Mouse (Mus musculus) G1E (cell line): Measurements from ENCODE around the gene Plekhm2. TPM values are rescaled to one million over a fixed set of nuclear protein-coding genes. Genes with fewer than 3 reads are reported as not detected.

Experiments
- ATAC-seq: 2 replicates; pipeline ENCODE4 v1.8.0; 2016; ENCODE audit warnings: mild to moderate bottlenecking; ENCODE audit not compliant: insufficient number of reproducible peaks, poor library complexity, low FRiP score, severe bottlenecking; ENCODE audit errors: extremely low read depth
- DNase-seq: peaks from one replicate; pipeline ENCODE4 v3.0.0; 2012; ENCODE audit warnings: low spot score
- H3K27me3 ChIP-seq: 2 replicates; pipeline ENCODE4 v1.6.1; 2012; ENCODE audit warnings: mild to moderate bottlenecking, low read length, inconsistent platforms; ENCODE audit not compliant: insufficient read depth
- H3K36me3 ChIP-seq: replicated peaks from 2 replicates; pipeline ENCODE3; 2012; ENCODE audit warnings: mild to moderate bottlenecking, inconsistent platforms
- H3K4me1 ChIP-seq: 2 replicates; pipeline ENCODE4 v1.6.1; 2012; ENCODE audit warnings: low read depth, low read length, inconsistent platforms, mixed read lengths; ENCODE audit not compliant: insufficient read depth
- H3K4me3 ChIP-seq: 2 replicates; pipeline ENCODE4 v1.5.1; 2012; ENCODE audit warnings: low read depth, mild to moderate bottlenecking, inconsistent platforms, low read length, moderate library complexity, mixed read lengths
- H3K9me3 ChIP-seq: replicated peaks from 2 replicates; pipeline ENCODE4 v1.6.1; 2012; ENCODE audit warnings: inconsistent platforms
- CTCF ChIP-seq: IDR thresholded peaks from 2 replicates; pipeline ENCODE4 v1.5.1; 2012; ENCODE audit warnings: low read depth, low read length, inconsistent platforms, mixed read lengths
- GATA1 ChIP-seq: IDR thresholded peaks from 2 replicates; pipeline ENCODE4 v1.6.1; 2012; ENCODE audit warnings: borderline replicate concordance, low read length, inconsistent platforms, mixed read lengths
- GATA2 ChIP-seq: IDR thresholded peaks from 2 replicates; pipeline ENCODE4 v1.6.1; 2012; ENCODE audit warnings: low read depth, low read length, inconsistent platforms, borderline replicate concordance
- POLR2AphosphoS5 ChIP-seq: IDR thresholded peaks from 2 replicates; pipeline ENCODE4 v1.6.1; 2012; ENCODE audit warnings: low read depth, low read length, inconsistent platforms; ENCODE audit not compliant: insufficient replicate concordance
- TAL1 ChIP-seq: conservative IDR thresholded peaks from 2 replicates; pipeline ENCODE4 v1.6.1; 2012; ENCODE audit warnings: low read depth, low read length, inconsistent platforms, mixed read lengths
- polyA plus RNA-seq: library from polyadenylated mRNA; stranded (reverse); fragments of >175 nt; gene quantifications from 2 replicates; pipeline ENCODE4 v1.2.3, GENCODE M21; 2012
- total RNA-seq, 2 experiments: library from RNA; stranded (forward) in 1 of 2; stranded (reverse) in 1 of 2; fragments of 200-1000 nt in 1 of 2; fragments of >200 nt in 1 of 2; fragmentation: Nextera tagmentation in 1 of 2; gene quantifications; 2 replicates each; pipeline ENCODE4 v1.2.3; 2014 to 2017

Gene Plekhm2
- total and polyA plus RNA-seq, 3 experiments = 8.3 to 29.0 (median 20.0) TPM

GRCm38 (mm10) chr4:141614946-141615345 is 49.8 kb downstream of the Plekhm2 start:
- no peak for DNase-seq
- no peaks in the 10 kb centered on the region for H3K9me3 ChIP-seq
- H3K4me3 ChIP-seq = no peak overlapping the region
- H3K4me1 ChIP-seq = peaks cover 18% of the 10 kb centered on the region
- no peak for TF ChIP-seq POLR2AphosphoS5
- TF ChIP-seq CTCF = no peak
- TF ChIP-seq GATA2 = no peak
- TF ChIP-seq GATA1 = no peak
- TF ChIP-seq TAL1 = no peak
- no peaks in the 10 kb centered on the region for H3K36me3 ChIP-seq
- ATAC-seq = no peak
- H3K27me3 ChIP-seq = peaks cover 57% of the 10 kb centered on the region

DNA sequence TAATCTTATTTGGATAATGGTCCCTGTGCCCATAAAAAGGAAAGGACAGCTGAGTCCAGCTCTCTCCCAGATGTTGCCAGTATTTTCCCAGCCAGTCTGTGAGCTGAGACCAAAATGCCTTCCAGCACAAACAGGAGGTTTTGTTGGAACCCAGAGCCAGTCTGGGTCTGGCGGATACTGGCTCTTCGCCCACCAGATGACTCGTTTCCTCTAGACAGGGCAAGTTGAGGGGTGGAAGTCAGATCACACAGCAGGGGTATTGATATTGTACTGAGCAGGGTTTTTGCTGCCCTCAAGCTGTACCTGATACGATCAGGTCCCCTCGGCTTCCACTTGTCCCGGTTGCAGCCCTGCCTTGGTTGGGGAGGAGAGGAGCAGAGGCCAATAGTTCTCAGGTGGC is 55.2 kb downstream of the Plekhm2 start:
- ATAC-seq = no peak
- Histone ChIP-seq H3K27me3 (peaks cover 40% of the 10 kb centered on the region), H3K9me3 (no peaks in the 10 kb centered on the region; the same call in 1 of the 2 replicates)

DNA sequence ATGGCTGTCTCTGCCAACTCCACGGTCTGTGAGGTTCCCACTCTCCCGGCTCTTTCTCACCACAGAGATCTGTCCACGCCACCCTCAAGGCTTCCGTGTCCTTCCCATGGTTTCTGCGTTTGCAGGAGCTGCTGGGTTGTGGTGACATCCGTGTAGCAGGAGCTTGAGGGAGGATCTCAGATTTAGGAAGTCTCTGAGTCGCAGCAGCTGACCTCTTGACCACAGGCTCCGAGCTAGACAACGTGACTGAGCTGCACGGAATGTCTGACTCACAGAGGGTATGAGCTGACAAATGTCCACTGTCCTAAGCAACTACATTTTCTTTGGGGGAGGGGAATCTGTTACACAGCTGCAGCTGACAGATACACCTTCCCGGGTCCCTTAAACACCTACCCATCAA is 58.8 kb downstream of the Plekhm2 start, which contains the start of gene Fblim1:
Gene Fblim1 (minus strand): TSS at position 236 of the 400 bp plus-strand sequence.
- DNase-seq = no peak
- Histone ChIP-seq H3K4me1 (no peaks in the 10 kb centered on the region), H3K9me3 (no peaks in the 10 kb centered on the region; the same call in 1 of the 2 replicates), H3K36me3 (no peaks in the 10 kb centered on the region), H3K27me3 (peaks cover 46% of the 10 kb centered on the region), H3K4me3 (no peak within 1 kb of the TSS)
- ATAC-seq = no peak
- no peak for TF ChIP-seq TAL1
- no peak for TF ChIP-seq GATA2

More for the DNA sequence above, 55.2 kb downstream of the Plekhm2 start:
- Histone ChIP-seq H3K4me3 (no peak overlapping the region), H3K4me1 (no peaks in the 10 kb centered on the region), H3K36me3 (no peaks in the 10 kb centered on the region)
- no peak for DNase-seq
- TF ChIP-seq POLR2AphosphoS5 = no peak
- TF ChIP-seq TAL1 = no peak
- TF ChIP-seq CTCF = no peak
- TF ChIP-seq GATA2 = no peak
- no peak for TF ChIP-seq GATA1

- TF ChIP-seq POLR2AphosphoS5 (no peak), CTCF (no peak)
- Histone ChIP-seq H3K36me3 (no peaks in the 10 kb centered on the region), H3K27me3 (peaks cover 47% of the 10 kb centered on the region), H3K4me3 (no peak overlapping the region), H3K4me1 (no peaks in the 10 kb centered on the region), H3K9me3 (no peaks in the 10 kb centered on the region; the same call in 1 of the 2 replicates)
- ATAC-seq = no peak
- no peak for DNase-seq
These were observed 59.3 kb downstream of the Plekhm2 start for GRCm38 (mm10) chr4:141605421-141605820.

DNA sequence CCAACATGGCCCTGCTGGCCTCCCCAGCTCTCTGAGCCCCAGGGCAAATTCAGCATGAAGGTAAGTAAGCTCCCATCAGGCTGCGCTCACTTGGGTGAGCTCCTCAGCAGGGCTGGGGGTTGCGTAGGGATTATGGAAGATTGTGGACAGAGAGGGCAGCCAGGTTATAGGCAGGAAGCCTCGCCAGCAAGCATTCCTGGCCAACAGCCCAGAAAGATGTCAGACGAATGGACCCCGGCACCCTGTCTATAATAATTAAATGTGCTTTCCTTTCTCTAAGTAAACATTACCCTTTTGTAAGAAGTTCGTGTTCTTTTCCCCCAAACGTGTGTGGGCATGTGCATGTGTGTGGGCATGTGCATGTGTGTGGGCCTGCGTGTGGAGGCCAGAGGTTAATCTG is 60.2 kb downstream of the Plekhm2 start:
- DNase-seq (no peak), ATAC-seq (no peak)
- H3K36me3 ChIP-seq = no peaks in the 10 kb centered on the region
- H3K27me3 ChIP-seq = peaks cover 47% of the 10 kb centered on the region
- H3K9me3 ChIP-seq = no peaks in the 10 kb centered on the region; the same call in 1 of the 2 replicates
- no peak overlapping the region for H3K4me3 ChIP-seq
- no peaks in the 10 kb centered on the region for H3K4me1 ChIP-seq
- TF ChIP-seq GATA2 = no peak
- TF ChIP-seq CTCF = no peak
- TF ChIP-seq POLR2AphosphoS5 = no peak
- TF ChIP-seq GATA1 = no peak
- no peak for TF ChIP-seq TAL1

GRCm38 (mm10) chr4:141603921-141604320 is 60.8 kb downstream of the Plekhm2 start:
- Histone ChIP-seq H3K27me3 (peaks cover 49% of the 10 kb centered on the region), H3K4me1 (no peaks in the 10 kb centered on the region)

More at GRCm38 (mm10) chr4:141603921-141604320, 60.8 kb downstream of the Plekhm2 start:
- Histone ChIP-seq H3K36me3 (no peaks in the 10 kb centered on the region), H3K9me3 (no peaks in the 10 kb centered on the region; the same call in 1 of the 2 replicates), H3K4me3 (no peak overlapping the region)
- ATAC-seq (no peak), DNase-seq (no peak)
- TF ChIP-seq CTCF = no peak
- no peak for TF ChIP-seq GATA2
- no peak for TF ChIP-seq POLR2AphosphoS5
- no peak for TF ChIP-seq GATA1
- TF ChIP-seq TAL1 = no peak
